Mouse (Mus musculus): ENCODE measurements around the gene Ptprk.

Gene Ptprk

DNA sequence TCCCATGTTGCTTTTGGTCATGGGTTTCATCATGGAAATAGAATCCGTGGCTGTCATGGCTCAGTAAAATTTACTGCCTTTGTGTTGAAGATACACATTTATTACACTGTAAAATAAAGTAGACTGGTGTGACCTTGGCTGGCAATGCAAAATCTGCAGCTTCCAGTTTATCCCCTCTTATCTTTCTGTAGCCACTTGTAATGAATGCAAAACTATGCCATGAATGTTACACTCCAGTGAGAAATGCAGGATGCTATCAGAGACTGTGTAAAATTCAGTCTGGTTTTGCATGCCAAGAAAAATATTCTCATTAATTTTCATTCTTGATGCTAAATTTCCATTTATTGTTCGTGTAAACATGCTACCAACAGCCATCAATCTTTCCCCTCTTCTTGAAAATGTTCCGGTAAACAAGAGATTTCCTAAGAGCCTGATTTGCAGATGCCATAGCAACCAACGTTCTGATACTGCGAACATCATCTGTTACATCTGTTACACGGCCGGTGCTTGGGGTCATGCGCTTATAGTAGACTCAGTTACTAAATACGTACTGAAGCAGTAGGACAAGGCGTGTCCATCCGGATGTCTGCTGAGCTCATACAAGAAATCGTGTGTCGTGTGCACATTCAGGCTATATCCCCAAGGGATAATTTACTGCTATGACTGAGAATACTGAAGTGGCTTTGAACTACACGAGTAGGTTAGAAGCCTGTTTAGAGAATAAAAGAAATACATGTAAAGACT lies 449.5 kb downstream of the Ptprk start:
- in situ Hi-C loops (cut with MseI, MboI): no loop called here

GRCm38 (mm10) chr10:28540595-28540994 lies 466.0 kb downstream of the Ptprk start:
- in situ Hi-C loops (cut with MseI, MboI): no loop called here

- in situ Hi-C loops (cut with MseI, MboI): no loop called here
Measured at GRCm38 (mm10) chr10:28542754-28543153, 468.1 kb downstream of the Ptprk start.

- in situ Hi-C loops (cut with MseI, MboI): no loop called here
Measured at GRCm38 (mm10) chr10:28550549-28550948, 475.9 kb downstream of the Ptprk start.

- in situ Hi-C loops (cut with MseI, MboI): no loop called here
Measured at GRCm38 (mm10) chr10:28552068-28552467, 477.4 kb downstream of the Ptprk start.

DNA sequence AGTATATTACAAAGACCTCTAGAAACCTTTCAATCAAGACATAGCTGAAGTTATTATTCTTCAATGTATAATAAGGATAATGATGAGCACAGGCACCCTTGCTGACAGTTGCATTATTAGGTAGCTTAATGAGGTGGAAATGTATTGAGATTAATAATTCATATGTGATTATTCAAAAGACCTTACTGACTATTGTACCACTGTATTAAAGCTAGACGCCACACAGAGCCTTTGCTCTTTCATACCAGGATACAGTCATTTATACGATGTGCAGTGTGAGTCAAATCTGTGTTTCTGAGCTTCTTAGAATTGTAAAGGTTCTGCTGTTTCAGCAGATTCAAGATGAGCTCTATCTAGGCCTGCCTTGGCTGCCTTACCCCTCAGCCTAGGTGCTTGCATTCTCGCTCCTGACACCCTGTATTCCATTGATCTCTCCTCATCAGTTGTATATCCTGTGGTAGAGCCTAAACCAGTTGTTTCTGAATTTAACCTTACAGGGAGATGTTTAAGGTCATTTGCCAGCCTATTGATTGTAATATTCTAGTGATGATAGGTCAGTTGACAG lies 489.6 kb downstream of the Ptprk start:
- in situ Hi-C loops (cut with MseI, MboI): no loop called here

- in situ Hi-C loops (cut with MseI, MboI): no loop called here
Measured at GRCm38 (mm10) chr10:28566378-28566777, 491.8 kb downstream of the Ptprk start.

GRCm38 (mm10) chr10:28566828-28567227 lies 492.2 kb downstream of the Ptprk start:
- in situ Hi-C loops (cut with MseI, MboI): no loop called here

DNA sequence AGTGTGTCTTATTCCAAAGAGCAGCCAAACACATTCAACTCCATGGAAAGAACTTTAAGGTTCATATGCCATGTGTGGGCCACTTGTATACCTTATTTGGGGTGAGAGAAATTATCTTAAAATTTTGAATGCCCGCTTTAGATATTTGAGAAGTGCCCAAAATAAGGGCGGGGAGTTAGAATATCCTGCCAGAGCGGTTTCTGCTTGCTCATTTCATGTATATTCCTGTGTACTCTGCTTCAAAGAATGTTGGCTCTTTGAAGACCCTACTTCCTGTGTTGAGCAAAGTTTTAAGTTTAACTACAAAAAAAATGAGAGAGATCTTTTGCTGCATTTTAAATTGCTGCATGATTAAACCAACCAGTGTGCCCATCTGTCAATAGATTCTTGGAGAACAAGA lies 492.8 kb downstream of the Ptprk start:
- in situ Hi-C loops (cut with MseI, MboI): no loop called here

GRCm38 (mm10) chr10:28568047-28568446 lies 493.4 kb downstream of the Ptprk start:
- in situ Hi-C loops (cut with MseI, MboI): no loop called here

- in situ Hi-C loops (cut with MseI, MboI): no loop called here
Measured at GRCm38 (mm10) chr10:28579596-28579995, 505.0 kb downstream of the Ptprk start.

GRCm38 (mm10) chr10:28586565-28587138 lies 512.0 kb downstream of the Ptprk start:
- in situ Hi-C loops (cut with MseI, MboI): no loop called here

- in situ Hi-C loops (cut with MseI, MboI): no loop called here
Measured at GRCm38 (mm10) chr10:28588401-28588800, 513.8 kb downstream of the Ptprk start.

GRCm38 (mm10) chr10:28590822-28591221 lies 516.2 kb downstream of the Ptprk start:
- in situ Hi-C loops (cut with MseI, MboI): no loop called here

GRCm38 (mm10) chr10:28593566-28594292 lies 519.1 kb downstream of the Ptprk start:
- in situ Hi-C loops (cut with MseI, MboI): no loop called here

DNA sequence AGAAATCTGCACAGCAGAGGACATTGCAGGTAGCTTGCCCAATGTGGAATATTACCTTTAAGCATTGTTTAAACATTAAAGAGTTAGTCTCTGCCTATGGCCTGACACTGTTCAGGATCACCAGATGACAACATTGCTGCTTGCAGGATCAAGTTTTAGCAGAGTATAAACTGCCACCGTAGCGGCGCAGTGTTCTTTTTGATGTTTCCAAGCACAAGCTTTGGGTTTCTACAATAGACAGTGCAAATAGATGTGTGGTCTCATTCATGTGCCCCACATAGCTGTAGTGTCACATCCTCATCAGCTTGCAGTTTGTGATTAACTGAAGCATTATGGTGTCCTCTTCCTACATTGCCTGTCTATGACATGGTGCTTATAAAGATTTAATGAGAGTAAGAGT lies 522.3 kb downstream of the Ptprk start:
- in situ Hi-C loops (cut with MseI, MboI): no loop called here

DNA sequence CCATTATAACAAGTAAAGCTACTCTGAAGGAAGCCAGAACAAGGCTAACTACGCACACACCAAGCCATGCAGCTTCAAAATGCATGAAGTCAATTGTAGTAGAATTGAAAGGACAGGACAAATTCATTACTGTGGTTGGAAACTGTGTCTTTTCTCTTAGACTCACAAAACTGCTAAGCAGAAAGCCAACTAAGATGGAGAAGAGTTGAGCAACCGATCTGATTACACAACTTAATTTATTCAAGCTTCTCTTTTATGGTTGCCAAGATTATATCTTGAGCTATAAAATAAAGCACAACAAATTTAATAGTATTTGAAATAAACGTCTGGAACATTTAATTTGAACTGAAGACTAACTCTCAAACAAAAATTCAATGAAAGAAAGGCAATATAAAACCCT lies 534.5 kb downstream of the Ptprk start:
- in situ Hi-C loops (cut with MseI, MboI): no loop called here

DNA sequence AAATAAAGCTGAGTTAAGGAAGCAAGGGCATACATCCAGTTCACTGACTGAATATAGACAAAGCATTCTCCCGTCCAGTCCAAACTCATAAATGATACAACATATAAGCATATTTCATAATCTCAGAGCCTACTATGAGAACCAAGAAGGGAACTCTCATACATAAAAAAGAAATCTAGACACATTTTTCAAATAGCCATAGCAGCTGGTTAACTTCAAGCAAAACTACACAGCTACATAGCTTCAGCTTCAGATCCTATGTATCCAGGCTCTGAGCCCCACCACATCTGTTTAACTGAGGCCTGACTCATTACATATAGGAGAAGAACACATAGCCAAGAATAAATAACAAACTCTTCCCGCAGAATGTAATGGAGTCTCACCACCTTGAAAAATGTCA lies 539.8 kb downstream of the Ptprk start:
- in situ Hi-C loops (cut with MseI, MboI): no loop called here

GRCm38 (mm10) chr10:28617203-28617602 lies 542.6 kb downstream of the Ptprk start:
- in situ Hi-C loops (cut with MseI, MboI): no loop called here

DNA sequence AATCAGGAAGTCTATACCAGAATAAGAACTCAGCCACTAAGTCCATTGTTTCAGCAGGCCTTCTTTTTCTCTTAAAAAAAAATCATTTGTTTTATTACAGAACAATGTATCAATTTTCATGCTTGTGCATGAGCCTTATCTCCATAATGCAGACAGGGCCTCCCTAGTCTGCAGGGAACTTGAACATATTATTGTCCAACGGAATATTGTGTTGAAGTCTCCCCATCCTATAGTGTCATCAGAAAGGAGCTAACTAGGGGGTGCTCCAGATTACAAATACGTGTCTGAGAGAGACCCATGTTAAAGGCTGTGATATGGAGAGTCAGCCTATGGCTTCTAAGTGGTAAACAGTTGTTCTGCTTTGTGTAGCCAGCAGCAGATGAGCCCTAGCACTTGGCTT lies 543.4 kb downstream of the Ptprk start:
- in situ Hi-C loops (cut with MseI, MboI): no loop called here

DNA sequence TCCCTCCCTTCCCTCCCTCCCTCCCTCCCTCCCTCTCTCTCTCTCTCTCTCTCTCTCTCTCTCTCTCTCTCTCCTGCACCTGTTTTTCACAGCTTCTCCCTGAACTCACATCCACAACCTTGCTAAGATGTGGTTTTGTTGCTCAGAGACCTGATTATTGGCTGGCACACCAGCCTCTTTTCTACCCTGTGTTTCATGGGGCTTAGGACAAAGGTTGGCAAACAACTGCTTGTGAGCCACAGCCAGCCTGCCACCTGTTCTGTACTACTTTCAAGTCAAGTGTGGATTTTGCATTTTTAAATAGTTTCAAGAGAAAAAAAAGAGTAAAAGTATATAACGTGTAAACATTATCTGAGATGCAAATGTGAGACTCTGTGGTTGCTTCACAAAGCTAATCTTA lies 544.8 kb downstream of the Ptprk start:
- in situ Hi-C loops (cut with MseI, MboI): no loop called here

GRCm38 (mm10) chr10:28636096-28636495 lies 561.5 kb downstream of the Ptprk start:
- in situ Hi-C loops (cut with MseI, MboI): no loop called here

DNA sequence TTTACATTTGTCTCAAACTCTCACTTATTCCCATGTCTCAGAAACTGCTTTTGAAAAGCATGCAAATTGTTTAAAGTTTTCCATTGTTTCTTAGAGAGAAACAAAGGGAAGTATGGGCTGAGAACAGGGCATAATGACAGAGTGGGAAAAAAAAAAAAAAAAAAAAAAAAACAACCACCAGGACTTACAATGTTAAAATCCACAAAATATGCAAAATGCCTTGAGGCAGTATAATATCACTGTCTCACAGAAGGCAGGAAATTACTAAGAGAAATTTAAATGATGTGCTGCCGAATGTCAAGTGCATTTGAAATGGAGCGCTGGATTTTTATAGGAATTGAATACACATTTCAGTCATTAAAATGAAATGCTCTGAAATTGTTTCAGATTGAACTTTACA lies 567.3 kb downstream of the Ptprk start:
- in situ Hi-C loops (cut with MseI, MboI): no loop called here

All from mouse trophoblast stem cell (cell line).